Mouse (Mus musculus): ENCODE results near the gene Nabp2.

GRCm38 (mm10) chr10:128454471-128454870, 43.2 kb upstream of the Nabp2 start:
- TF ChIP-seq FLI1 (IDR thresholded peaks at IDR 0.05; ENCODE audit: low read length) = no peak
- no peak for TF ChIP-seq GATA1 (IDR thresholded peaks at IDR 0.05; ENCODE audit: borderline replicate concordance, low read length)
